Mouse (Mus musculus): ENCODE measurements around the gene Ttk.

GRCm38 (mm10) chr9:83893073-83893472 is 58.6 kb downstream of the Ttk start:
- TF ChIP-seq CEBPB (IDR thresholded peaks at IDR 0.05; ENCODE audit: insufficient read depth, poor library complexity, severe bottlenecking) (no peak), POLR2A (IDR thresholded peaks at IDR 0.05; ENCODE audit: insufficient read length, low read depth) (no peak), MAX (IDR thresholded peaks at IDR 0.05; ENCODE audit: low read depth) (no peak)

Measured in myocyte (in vitro differentiated cells).